Mouse (Mus musculus): ENCODE measurements around the gene Btbd8.

Btbd8 gene

DNA sequence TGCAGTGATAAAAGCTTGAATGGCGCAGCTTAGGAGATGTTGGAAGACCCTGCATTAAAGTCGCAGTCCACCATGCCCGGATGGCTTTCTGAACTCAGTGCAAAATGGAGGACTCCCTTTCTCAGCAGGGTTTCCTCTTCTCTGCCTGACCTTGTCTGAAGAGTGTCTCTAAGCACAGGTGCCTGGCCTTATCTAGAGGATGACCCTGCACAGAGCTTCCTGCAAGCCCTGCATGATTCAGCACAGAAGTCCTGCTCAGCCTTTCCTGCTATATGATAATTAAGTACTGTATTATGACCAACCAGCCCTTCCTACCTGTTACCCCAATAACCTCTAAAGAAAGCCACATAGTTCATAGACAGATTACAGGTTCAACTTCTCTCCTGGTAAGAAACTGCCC, 77.7 kb downstream of the Btbd8 start:
- no peak for DNase-seq (ENCODE audit: low read depth, low spot score)

DNA sequence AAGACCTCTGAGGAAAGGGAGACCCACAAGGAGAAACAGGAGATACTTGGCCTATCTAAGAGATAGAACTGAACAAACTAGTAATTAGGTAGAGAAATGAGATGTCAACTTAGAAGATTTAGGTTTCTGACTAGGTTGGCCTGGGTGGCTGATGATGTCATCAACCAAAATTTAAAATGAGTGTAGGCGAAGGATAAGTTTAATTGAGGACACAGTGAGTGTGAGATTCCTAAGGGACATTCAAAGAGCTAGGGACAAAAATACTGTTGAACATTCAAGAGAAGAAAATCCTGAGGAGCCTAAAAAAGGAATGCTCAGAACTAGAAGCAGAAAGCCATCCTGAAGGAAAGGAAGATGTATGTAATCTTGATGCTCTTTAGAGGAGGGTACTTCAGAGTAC, 78.3 kb downstream of the Btbd8 start:
- peak; percentile 60 for DNase-seq (ENCODE audit: low read depth, low spot score)

DNA sequence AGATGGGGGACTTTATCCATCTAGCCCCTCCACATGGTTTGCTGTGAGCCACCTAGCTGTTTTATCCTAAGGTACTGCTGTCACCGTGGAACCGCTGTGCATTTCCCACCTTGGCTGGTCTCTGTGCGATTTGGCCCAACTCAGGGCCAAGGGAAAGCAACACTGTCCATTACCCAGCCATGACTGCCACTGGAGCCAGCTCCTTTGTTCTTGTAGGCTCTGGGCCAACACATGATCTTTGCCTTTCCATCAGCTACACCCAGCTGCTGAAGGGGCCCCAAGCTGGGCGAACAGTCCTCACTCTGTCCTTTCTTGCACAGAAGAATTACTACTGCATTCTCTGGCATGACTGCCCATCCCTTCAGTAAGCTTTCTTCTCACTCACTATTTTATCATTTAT, 80.8 kb downstream of the Btbd8 start:
- no peak for DNase-seq (ENCODE audit: low read depth, low spot score)

DNA sequence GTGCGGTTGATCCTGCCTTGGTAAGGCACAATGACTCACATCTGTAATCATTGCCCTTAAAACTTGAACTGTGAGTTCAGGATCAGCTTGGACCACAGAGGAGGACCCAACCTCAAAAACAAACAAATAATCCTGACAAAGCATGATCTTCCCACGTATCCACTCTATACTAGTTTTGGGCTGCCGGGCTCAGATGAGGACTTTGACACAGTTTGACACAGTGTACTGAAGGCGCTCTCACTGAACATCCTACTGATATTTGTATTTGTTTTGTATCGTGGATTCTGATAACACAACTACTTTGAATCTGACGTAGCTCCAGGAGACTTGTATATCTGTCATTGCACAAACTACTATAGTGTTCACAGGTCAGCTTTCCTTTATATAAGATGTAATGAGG, 83.6 kb downstream of the Btbd8 start:
- DNase-seq (ENCODE audit: low read depth, low spot score), result no peak

DNA sequence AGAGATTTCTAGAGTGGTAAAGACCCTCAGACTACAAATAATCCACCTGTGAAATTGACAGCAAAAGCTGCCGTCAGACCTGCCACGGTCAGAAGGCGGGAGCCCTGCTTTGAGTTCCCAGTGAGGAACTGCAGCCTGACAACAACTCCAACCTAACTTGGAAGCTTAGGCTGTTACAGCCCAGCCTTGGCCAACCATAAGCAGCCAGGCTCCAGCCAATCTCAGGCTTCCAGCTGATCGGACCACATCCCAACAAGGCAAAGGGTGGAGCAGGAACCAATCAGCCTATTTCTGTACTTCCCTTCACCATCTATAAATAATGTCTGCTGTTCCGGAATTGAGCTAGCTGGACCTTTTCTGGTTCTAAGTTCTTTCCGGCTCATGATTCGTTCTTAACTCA, 84.1 kb downstream of the Btbd8 start:
- DNase-seq (ENCODE audit: low read depth, low spot score), result peak; percentile 90

GRCm38 (mm10) chr5:107524281-107524680, 86.5 kb downstream of the Btbd8 start:
- peak; percentile 87 for DNase-seq (ENCODE audit: low read depth, low spot score)

- DNase-seq (ENCODE audit: low read depth, low spot score), result no peak
Measured at GRCm38 (mm10) chr5:107528856-107529255, 91.1 kb downstream of the Btbd8 start.

DNA sequence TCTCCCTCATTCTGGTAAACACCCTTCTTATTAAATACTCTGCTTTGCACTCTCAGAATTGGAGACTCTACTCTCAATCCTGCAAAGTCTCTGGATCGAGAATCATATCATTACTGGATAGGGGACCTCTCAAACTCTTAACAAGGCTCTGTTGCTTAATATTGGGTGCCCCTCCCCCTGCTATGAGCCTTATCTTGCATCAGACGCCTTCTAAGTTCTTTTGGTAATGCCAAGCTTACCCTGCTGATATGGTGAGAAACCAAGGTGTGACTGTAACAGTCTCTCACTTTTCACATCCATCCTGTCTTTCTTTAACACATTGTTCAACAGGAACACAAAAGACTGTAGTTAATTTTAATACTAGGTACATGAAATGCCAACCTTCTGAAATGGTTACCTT, 95.8 kb downstream of the Btbd8 start:
- no peak for DNase-seq (ENCODE audit: low read depth, low spot score)

DNA sequence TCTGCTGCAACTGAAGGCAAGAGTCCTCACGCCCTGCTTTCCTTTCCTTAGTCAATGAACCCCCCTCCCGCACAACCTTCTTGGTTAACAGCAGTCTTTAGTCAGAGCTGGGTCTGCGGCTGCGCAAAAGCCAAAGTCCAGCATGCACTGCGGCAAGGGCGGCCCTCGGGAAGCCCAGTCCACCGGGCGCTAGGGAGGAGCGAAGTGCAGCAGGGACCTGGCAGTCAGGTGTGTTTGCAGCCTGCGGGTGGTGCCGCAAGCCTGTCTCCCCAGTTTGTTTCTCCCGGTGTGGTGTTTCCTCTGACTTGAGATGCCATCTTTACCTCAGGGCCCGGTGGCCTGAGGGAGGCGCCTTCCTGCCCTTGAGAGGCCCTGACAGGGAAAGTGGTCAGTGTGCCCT, 96.8 kb downstream of the Btbd8 start, which contains the start of gene 1700028K03Rik:
TSS of gene 1700028K03Rik (plus strand) at position 129 of the 400 bp plus-strand sequence.
- no peak for DNase-seq (ENCODE audit: low read depth, low spot score)

DNA sequence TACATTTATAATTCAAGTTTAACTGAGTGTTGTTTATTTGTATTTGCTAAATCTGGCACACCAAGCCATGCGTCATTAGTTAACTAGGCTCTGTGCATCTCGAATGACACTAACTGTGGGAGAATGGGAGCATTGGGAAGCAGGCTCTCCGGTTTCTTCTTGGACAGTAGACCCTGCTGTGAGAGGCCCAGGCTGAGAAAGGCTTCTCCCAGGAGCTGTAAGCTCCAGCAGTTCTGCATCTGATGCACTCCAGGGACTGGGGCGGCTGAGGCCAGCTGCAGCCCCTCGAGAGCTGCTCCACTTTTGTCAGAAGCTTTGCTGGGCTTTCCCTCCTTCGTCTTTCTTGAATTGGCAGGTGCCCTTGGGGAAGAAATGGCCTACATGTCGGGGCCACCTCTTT, 103.9 kb downstream of the Btbd8 start:
- DNase-seq (ENCODE audit: low read depth, low spot score), result peak; percentile 28

- no peak for DNase-seq (ENCODE audit: low read depth, low spot score)
Measured at GRCm38 (mm10) chr5:107545927-107546326, 108.1 kb downstream of the Btbd8 start.

DNA sequence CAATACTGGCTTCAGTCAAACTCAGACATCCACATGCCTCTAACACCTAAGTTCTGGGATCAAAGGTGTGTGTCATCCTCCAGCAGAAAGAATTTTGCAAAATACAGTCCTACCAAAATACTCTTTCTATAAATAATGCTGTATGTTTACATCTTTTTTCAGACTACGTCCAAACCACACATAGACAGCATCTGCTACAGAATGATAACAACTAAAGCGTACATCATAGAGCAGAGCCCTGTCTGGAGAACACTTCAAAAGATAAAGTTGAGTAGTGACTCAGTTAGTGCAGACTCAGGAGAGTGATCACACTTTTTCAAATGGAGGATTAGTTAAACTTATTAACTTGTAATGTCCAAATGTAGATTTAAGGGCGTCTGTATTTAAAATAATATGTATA, 110.2 kb downstream of the Btbd8 start:
- no peak for DNase-seq (ENCODE audit: low read depth, low spot score)

- DNase-seq (ENCODE audit: low read depth, low spot score), result no peak
Measured at GRCm38 (mm10) chr5:107548444-107548843, 110.6 kb downstream of the Btbd8 start.

DNA sequence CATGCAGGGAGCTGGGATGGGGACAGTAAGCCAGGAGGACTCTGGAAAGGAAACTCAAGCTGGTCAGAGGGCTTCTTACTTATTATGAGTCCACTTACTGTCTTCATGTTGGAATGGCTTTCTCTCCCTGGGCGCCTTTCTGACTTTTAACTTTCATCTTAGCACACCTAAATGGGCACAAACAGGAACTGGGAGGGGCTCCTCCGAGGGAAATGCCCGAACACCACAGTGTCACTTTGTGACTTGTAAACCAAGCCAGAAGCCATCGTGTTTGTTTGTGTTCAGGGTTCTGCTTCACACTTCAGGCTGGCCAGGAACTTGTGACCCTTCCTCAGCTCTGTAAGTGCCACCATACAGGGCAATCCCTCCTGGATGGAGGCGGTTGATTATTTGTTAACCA, 116.5 kb downstream of the Btbd8 start:
- no peak for DNase-seq (ENCODE audit: low read depth, low spot score)

- DNase-seq (ENCODE audit: low read depth, low spot score), result no peak
Measured at GRCm38 (mm10) chr5:107556969-107557368, 119.2 kb downstream of the Btbd8 start.
